Mouse (Mus musculus): ENCODE results near the gene Abhd12b. TPM values are rescaled to one million over a fixed set of nuclear protein-coding genes. Genes with fewer than 3 reads are reported as not detected.

Gene Abhd12b
- total RNA-seq (2021), result not detected

DNA sequence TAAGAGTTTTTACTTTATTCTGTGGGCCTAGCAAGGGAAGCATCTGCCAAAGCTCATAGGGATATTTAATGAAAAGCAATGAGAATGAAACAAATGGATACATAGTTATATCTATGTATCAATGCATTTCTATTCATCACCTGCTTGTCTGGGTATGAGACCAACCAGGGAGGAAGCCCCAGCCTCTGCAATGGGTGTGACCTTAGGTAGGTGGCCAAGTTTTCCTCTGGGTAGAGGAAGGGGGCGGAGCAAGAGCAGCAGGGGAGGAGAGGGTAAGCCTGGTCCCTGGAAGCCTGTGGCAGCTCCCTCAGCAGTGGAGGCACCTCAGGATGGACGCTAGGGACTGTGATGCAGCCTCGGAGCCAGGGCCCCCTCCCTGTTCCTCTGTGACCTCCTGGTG is at the start of gene Abhd12b:
TSS of gene Abhd12b (plus strand) at position 301 of the 400 bp plus-strand sequence.
- intact Hi-C loops (cut with DNase I), result no loop called here
- no peak for DNase-seq (ENCODE audit: low spot score in 2 of 2)

GRCm38 (mm10) chr12:70104199-70104598 is 49.7 kb upstream of the Abhd12b start:
- no peak for DNase-seq (ENCODE audit: low spot score in 2 of 2)
- intact Hi-C loops (cut with DNase I), result no loop called here

GRCm38 (mm10) chr12:70104776-70105420 is 49.0 kb upstream of the Abhd12b start:
- DNase-seq (ENCODE audit: low spot score in 2 of 2), result no peak
- intact Hi-C loops (cut with DNase I), result no loop called here

DNA sequence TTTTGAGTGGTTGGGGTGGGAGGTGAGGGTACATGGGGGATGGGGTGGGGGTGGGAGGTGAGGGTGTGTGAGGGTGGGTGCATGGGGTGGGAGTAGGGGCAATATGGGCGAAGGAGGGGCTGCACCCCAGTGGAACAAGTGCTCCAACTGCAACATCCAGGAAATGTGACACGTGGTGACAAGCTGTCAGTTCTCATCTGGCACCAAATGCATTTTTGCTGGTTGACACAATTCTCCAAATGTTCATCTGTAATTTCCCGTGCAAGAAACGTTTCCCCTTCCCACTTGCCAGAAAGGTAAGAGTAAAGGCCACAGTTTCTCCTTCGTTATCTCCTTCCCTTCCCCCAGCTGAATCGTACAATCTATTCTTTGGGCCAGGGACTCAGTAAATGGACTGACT is 48.1 kb upstream of the Abhd12b start:
- no peak for DNase-seq (ENCODE audit: low spot score in 2 of 2)
- intact Hi-C loops (cut with DNase I), result no loop called here

DNA sequence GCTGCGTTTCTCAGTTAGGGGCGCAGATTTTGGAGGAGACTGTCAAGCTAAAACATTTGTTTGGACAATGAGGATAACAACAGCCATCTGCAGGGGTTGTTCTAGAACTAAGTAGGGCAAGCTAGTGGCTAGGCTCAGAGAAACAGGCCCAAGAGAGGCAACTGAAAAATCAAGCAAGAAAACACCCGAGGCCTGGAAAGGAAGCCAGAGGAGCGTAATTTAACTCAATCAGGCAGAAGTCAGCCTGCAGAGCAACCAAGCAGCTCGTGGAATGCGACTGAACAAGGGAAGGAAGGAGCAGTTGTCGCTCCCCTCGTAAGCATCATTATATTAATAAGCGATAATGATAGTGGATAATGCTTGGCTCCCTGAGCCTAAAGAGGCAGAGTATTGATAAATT is 47.4 kb upstream of the Abhd12b start:
- DNase-seq (ENCODE audit: low spot score in 2 of 2), result peak in 1 of 2 experiments; percentile 14
- intact Hi-C loops (cut with DNase I), result no loop called here

DNA sequence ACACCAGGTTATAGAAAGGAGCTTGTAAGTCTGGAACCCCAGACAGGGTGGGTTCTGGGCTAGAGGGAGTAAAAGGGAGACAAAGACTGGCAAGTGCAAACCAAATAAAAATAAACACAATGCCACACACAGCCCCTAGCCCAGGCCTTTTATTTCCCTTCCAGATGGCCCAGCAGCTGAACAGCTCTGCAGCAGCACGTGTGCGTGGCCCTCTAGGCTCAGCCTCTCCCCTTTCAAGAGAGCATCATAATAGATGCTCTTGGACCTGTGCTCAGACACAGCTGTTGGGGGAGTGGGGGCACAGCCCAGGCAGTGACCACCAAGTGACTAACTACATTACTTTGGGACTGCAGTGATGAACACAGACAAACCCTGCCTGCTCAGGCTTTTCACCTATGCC is 45.8 kb upstream of the Abhd12b start:
- no peak for DNase-seq (ENCODE audit: low spot score in 2 of 2)

DNA sequence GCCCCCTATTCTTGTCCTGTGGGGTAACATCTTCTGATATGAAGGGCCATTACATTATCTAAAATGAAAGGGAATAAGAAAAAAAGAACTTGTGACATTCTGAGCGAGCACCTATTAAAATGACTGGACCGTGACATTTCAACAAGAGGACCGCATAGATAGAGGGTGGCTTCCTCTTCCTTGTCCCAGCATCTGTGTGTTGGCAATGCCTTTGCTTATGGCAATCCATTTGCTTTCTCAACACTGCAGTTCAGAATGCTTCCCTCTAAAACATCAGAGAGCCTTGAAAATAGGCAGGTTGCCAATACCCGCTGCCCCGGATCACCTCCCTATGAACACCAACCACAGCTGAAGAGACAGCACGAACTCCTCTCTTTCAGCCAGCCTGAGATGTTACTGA is 44.0 kb upstream of the Abhd12b start:
- intact Hi-C loops (cut with DNase I), result loop anchor here (2.0 to 5.0 kb wide), 2 partner anchors 33 to 127 kb away; no protein-coding TSS in a partner anchor
- DNase-seq (ENCODE audit: low spot score in 2 of 2), result peak in 1 of 2 experiments; percentile 50

More for the DNA sequence above, 45.8 kb upstream of the Abhd12b start:
- intact Hi-C loops (cut with DNase I), result no loop called here

- intact Hi-C loops (cut with DNase I), result loop anchor here (2.0 to 5.0 kb wide), 2 partner anchors 34 to 127 kb away; no protein-coding TSS in a partner anchor
- DNase-seq (ENCODE audit: low spot score in 2 of 2), result peak; percentile 59 to 89
Observed at GRCm38 (mm10) chr12:70110375-70111116, 43.4 kb upstream of the Abhd12b start.

- intact Hi-C loops (cut with DNase I), result loop anchor here (2.0 to 5.0 kb wide), 2 partner anchors 34 to 126 kb away; no protein-coding TSS in a partner anchor
- peak in 1 of 2 experiments; percentile 39 for DNase-seq (ENCODE audit: low spot score in 2 of 2)
Observed at GRCm38 (mm10) chr12:70111117-70111366, 42.9 kb upstream of the Abhd12b start.

GRCm38 (mm10) chr12:70111367-70112089 is 42.4 kb upstream of the Abhd12b start:
- intact Hi-C loops (cut with DNase I), result loop anchor here (2.0 to 5.0 kb wide), 2 partner anchors 35 to 126 kb away; no protein-coding TSS in a partner anchor
- peak; percentile 74 to 76 for DNase-seq (ENCODE audit: low spot score in 2 of 2)

DNA sequence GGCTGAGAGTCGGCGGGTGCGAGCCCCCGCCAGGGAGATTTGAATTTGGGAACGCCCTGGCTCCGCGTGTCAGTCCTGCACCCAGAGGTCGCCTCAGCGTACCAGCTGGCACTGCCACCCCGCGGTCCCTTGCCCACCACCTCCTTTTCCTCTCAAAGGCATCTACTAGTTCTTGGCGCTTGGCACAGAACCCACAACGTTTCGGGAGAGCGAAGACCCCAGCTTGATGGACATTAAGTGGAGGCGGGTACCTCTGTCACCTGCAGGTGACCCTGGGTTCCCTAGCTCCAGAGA is 41.9 kb upstream of the Abhd12b start:
- no peak for DNase-seq (ENCODE audit: low spot score in 2 of 2)
- intact Hi-C loops (cut with DNase I), result loop anchor here (5.0 kb wide), 1 partner anchor 125 kb away; no protein-coding TSS in a partner anchor

GRCm38 (mm10) chr12:70113351-70113750 is 40.6 kb upstream of the Abhd12b start, which contains the start of gene Nin:
Gene Nin, minus strand, starts transcription at chr12:70113717.
- intact Hi-C loops (cut with DNase I), result loop anchor here (5.0 kb wide), 1 partner anchor 124 kb away; no protein-coding TSS in a partner anchor
- peak in 1 of 2 experiments; percentile 66 for DNase-seq (ENCODE audit: low spot score in 2 of 2)

DNA sequence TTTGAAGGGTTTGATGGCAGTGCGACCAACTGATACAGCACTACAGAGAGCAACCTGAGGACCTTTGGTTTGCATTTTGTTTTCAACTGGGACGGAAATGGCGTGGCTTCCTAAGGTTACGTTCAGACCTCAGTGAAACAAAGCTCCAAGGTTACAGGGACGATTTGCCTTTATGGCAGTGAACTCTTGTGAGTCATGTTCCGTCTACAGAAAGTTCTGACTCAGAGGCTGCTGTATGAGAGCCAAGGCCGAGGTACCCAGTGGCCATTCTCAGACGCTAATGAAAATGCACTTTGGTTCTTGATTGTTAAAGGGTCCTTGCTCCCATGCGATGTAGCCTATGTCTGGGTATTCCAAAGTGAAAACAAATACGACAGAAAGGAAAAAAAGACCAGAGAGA is 36.8 kb upstream of the Abhd12b start:
- no peak for DNase-seq (ENCODE audit: low spot score in 2 of 2)
- intact Hi-C loops (cut with DNase I), result no loop called here

DNA sequence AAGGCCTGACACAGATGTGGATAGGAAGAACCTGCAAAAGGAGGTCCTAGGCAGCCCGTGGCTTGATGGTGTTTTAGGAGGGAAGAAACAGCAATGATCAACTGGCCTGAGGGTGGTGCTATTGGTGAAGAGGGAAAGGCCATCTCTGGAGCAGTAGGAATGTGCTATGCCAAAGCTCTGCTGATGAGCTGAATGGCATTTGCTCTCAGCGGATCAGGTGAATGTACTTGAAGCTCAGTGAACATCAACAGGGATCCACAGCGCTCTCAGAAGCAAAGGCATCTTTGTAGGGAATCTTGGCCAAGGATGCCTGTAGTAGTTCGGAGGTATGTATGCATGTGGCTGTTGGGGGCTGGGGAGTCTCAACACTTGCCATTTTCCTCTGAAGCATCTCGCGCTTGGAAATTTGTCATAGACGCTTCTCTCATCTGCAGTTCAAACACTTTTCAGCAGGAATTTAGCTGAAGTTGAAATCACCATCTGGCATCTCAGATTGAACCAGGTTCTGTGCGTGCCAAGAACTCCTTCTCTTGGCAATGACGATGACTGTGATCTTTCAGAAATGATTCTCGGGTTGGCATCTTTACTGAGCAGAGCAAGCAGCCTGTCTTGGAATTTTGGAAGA is 35.1 kb upstream of the Abhd12b start:
- intact Hi-C loops (cut with DNase I), result no loop called here
- DNase-seq (ENCODE audit: low spot score in 2 of 2), result peak; percentile 57 to 95

- intact Hi-C loops (cut with DNase I), result no loop called here
- DNase-seq (ENCODE audit: low spot score in 2 of 2), result no peak
Observed at GRCm38 (mm10) chr12:70119552-70119951, 34.4 kb upstream of the Abhd12b start.

GRCm38 (mm10) chr12:70126626-70127025 is 27.3 kb upstream of the Abhd12b start:
- no peak for DNase-seq (ENCODE audit: low spot score in 2 of 2)
- intact Hi-C loops (cut with DNase I), result no loop called here

GRCm38 (mm10) chr12:70129105-70129504 is 24.8 kb upstream of the Abhd12b start:
- intact Hi-C loops (cut with DNase I), result no loop called here
- DNase-seq (ENCODE audit: low spot score in 2 of 2), result no peak

- intact Hi-C loops (cut with DNase I), result no loop called here
Observed at GRCm38 (mm10) chr12:70131042-70131675, 22.8 kb upstream of the Abhd12b start.

DNA sequence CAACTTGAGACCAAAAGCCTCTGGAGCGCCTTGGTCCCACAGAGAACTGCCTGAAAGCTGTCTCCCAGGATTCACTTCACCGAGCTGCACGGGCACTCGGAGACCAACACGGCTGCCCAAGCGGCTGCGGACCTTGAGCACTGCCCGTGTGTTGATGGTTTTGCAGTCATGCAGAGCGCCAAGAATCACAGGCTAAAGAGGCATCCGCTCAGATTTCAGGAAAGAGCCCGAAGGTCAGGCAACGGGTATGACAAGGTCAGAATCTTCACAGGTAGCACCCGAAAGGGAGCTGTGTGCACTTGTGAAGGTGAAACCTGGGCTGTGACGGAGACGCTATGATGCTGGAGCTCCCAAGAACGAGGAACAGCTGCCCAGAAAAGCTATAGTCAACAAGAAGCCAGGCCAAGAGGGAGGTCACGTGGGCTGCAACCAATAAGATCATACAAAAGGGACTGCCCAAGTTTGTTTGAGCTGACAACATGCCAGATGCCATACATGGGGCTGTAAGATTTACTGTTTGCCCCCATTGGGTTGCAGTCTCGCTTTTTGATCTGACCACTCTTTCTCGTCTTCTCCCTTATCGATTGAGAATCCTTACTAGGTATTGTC is 19.2 kb upstream of the Abhd12b start:
- intact Hi-C loops (cut with DNase I), result no loop called here
- DNase-seq (ENCODE audit: low spot score in 2 of 2), result no peak

More at GRCm38 (mm10) chr12:70131042-70131675, 22.8 kb upstream of the Abhd12b start:
- DNase-seq (ENCODE audit: low spot score in 2 of 2), result peak; percentile 49 to 60
